Mouse (Mus musculus): ENCODE data around the gene Iqub.
A peak's percentile ranks its signal among the peaks of the same experiment; 100 is the strongest.

Iqub gene

GRCm38 (mm10) chr6:24470571-24471132 is 44.2 kb downstream of the Iqub start:
- no peak for DNase-seq (ENCODE audit: low spot score in 2 of 2)

GRCm38 (mm10) chr6:24470135-24470534 is 44.7 kb downstream of the Iqub start:
- no peak for DNase-seq (ENCODE audit: low spot score in 2 of 2)

DNA sequence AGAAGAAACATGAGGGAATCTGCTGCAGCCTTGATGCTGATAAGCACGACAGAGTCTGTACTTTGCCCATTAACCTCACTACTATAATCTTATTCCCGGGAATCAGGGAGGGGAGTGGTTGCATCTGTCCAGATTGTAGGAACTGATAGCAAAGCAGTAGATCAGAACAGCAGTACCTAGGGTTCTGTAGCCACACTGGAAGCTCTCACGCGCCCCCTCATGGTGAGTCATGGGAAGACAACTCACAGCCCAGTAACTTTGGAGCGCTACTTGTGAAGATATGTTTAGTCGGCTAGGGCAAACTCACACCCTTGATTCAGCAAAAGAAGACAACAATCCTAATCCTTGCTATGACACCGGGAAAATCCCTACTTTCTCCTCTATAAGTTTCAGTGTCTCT is 58.8 kb downstream of the Iqub start:
- DNase-seq (ENCODE audit: low spot score in 2 of 2): peak; percentile 70 to 81

DNA sequence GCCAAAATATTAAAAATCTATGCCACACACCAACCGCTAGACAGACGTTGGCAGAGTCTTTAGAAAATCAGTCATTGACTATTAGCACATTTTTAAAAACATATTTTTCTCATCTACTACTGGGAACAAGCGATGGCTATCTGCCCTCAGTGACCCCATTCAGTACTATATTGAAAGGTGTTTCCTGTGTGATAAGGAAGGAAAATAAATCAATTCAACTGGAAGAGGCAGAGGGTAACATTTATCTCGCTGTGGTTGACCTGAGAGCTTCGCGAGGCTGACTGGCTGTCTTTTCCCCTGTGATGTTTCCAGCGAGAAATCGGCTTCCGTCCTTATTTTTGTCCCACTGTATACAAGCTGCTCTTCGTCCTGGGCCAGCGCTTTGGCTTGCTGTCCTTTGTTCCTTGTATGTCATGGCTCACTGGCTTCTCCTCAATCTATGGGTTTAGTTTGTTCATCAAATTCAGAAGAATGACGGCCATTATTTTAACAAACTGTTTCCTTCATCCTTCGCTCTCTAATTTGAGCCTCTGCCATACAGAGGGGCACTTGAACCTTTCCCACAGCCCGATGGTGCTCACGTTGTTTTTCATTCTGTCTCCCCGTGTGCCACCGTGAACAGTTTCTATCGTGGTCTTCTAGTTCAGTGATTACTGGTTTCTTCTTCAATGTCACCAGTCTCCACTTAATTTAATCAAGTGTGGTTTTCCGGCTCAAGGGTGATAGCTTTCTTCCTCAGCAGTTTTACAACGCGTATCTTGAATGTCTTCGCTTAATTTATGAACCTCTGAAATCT is 63.6 kb downstream of the Iqub start:
- no peak for DNase-seq (ENCODE audit: low spot score in 2 of 2)

DNA sequence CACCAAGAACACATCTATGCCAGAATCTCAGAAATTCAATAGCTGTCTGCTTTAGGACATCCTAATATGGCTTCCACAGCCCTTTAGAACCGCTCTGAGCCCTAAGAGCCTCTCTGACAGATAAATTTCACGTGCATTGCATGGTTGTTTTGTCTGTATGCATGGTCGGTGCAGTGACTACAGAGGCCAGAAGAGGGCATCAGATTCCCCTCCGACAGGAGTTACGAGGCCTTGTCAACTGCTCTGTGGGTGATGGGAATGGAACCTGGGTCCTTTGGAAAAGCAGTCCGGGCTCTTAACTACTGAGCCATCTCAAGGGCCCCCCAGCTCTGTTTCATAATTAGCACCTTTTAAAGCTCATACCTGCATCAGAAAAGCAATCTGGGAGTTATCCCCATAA is 64.6 kb downstream of the Iqub start:
- DNase-seq (ENCODE audit: low spot score in 2 of 2): no peak

DNA sequence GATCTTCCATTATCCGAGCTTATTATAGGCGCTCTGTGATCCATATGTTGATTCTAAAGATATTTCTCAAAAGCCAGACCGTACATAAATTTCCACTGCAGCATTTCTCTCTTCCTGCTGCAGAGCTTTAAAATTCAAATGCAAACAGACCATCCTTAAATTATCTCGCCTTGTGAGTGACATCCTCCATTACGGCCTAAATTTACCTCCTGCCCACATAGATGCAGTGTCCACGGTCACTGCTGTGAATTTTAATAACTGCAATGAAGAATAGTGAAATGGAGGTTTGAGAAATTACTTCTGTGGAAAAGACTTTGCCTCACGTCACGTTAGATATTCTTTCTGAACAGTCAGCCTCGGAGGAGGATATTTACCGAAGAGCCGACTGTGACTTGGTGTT is 98.8 kb downstream of the Iqub start:
- no peak for DNase-seq (ENCODE audit: low spot score in 2 of 2)

DNA sequence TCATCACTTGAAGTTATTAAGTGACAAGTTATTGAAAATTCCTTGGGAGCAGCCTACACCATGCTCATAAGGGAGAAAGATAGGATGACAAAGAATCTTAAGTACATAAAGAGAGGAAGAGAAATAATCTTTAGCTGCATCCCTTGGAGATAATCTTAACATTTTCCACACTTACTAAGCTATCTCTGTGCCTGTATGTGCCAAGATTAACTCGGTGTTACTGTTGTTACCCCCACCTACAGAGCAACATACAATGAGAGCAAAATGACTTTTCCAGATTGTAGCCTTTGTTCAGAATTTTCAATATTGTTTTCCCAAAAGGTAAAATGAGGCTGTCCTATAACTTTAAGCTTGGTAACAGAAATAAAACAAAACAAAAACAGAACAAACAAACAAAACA is 99.4 kb downstream of the Iqub start:
- DNase-seq (ENCODE audit: low spot score in 2 of 2): no peak

DNA sequence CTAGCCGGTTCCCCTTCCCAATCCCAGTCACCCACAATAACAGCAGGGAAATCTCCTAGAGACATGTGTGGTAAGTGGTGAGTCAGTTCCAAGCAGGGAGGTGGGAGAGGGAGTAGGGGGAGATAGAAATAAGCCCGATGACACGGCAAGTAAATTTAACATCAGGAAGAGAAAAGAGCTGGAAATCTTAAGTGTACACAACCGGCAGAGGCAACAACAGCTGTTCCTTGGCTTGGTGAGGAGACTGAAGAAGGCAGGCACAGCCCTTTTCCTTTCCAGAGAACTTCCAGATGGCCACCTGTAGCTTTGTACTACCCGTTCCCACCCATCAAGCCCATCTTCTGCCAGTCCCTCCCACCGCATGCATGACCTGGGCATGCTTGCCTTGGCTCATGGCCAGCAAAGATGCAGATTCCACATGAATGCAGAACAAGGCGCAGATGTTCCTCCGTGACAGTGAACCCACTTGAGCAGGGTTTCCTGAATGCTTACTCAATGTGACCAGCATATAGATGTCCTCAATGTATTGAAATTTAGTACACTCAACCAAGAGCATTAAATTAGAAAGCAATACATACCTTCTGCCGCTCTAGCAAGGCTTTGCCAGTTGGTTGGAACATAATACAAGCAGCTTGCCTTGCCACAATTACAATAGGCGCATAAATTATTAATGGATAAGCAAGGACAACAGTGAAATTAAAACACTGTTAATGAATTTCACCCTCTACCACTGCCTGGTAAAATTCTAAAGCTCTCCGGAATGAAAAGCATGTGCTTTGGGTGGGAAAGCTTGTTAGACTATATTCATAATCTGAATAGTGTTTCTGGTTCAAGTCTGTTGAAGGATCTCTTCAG is 106.1 kb downstream of the Iqub start:
- DNase-seq (ENCODE audit: low spot score in 2 of 2): peak in 1 of 2 experiments; percentile 19

- no peak for DNase-seq (ENCODE audit: low spot score in 2 of 2)
Measured at GRCm38 (mm10) chr6:24407743-24408142, 107.1 kb downstream of the Iqub start.

- no peak for DNase-seq (ENCODE audit: low spot score in 2 of 2)
Measured at GRCm38 (mm10) chr6:24397237-24397647, 117.6 kb downstream of the Iqub start.

All from frontal cortex, postnatal 25 days (tissue).